Mouse (Mus musculus): Measurements from ENCODE around the gene Erc2.

Erc2 gene

GRCm38 (mm10) chr14:28505586-28506375, 883.6 kb downstream of the Erc2 start:
- no peak for DNase-seq (ENCODE audit: low read depth, low spot score)

DNA sequence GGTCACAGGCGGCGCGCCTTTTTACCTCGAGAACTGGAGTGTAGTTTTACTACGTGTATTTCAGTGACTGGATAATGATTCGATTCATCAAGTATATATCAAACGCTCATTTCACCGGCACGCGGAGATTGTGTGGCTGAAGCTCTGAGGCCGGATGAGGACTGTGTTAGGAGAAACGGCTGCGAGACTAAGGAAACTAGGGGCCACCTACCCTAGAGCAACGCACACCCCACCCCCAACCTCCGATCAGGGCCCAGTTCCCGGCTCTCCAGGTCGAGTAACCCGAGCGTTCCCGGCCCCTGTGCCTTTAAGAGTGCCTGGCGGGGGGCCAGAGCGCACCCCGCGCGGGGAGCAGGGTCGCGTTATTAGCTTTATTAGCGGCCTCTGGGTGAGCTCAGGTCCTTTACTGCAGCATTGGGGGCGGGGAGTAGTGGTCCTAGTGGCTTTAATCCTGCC, 884.2 kb downstream of the Erc2 start:
- DNase-seq (ENCODE audit: low read depth, low spot score): peak; percentile 35

DNA sequence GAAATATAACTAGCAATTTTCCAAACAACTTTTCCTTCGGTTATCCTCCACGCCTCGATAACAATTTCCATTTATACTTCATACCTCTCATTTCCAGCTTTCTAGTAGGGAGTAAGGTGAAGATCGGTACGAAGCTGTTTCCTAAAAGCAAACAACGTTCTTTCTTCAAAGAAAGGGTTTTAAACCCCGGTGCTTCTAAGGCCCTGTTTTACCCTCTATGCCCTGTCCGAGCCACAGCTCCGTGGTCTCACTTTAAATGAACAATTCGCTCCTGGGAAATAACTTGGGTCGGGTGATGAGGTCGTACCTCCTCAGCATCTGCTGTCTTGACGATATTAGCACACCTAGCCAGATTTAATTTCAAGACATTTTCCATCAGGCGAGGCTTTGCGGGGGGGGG, 884.8 kb downstream of the Erc2 start:
- DNase-seq (ENCODE audit: low read depth, low spot score): no peak

DNA sequence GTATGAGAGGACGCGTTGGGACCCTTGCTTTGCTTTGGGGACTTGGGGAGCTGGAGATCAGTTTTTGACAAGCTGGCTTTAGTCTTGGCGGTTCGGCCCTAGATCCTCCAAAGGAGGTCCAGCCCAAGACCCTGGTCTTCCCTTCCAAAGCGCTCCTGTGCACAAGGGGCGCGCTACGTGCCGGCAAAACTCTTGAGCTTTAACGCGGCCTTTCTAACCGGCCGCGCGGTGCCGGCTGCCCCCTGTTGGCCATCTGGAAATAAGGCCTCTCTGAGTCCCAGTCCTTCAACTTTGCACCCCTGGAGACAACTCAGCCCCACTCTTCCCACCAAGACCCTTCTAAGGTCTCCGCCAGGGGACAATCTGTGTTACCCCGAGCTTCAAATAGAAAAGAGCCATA, 885.2 kb downstream of the Erc2 start:
- DNase-seq (ENCODE audit: low read depth, low spot score): peak; percentile 52

GRCm38 (mm10) chr14:28508288-28509258, 886.3 kb downstream of the Erc2 start:
- no peak for DNase-seq (ENCODE audit: low read depth, low spot score)

DNA sequence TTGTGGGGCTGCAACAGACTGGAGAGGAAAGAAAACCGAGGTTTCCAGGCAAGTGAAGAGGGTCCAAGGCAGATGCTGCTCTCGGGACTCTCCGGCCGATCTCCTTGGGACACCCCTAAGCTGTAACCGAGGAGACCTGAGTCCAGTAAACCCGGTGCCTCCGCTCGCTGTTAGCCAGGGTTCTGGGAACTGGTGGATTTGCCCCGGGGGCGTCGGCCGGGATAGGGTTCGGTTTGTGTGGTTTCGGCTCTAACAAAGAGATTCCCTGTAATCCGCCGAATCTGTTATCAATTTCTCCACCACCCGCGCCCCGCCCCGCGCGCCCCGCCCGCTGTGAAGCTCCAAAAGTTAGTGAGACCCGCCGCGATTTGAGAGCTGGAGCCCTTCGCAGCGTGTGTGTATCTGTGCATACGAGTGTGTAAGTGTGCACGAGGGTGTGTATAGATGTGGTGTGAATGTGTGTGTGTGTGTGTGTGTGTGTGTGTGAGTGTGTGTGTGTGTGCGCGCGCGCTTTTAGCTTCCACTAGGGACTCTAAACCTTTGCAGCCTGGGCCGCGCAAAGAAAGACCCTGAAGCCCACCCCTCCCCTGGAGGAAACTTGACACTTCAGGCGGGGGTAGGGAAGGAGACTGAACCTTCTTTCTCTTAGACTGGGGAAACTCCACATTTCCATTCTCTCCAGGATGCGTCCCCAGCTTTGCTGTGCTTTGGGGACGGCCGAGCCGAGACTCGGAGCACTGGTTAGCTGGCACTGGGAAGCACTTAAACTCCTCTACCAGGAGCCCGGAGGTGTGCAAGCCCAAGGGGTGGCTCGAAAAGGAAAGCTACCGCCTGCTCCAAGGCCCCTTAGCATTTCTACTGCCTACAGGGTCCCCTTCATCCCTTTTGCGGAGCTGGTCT, 887.5 kb downstream of the Erc2 start:
- no peak for DNase-seq (ENCODE audit: low read depth, low spot score)

- DNase-seq (ENCODE audit: low read depth, low spot score): no peak
These were observed 888.3 kb downstream of the Erc2 start for GRCm38 (mm10) chr14:28510341-28511028.

- no peak for DNase-seq (ENCODE audit: low read depth, low spot score)
These were observed 888.9 kb downstream of the Erc2 start for GRCm38 (mm10) chr14:28511029-28511651.

DNA sequence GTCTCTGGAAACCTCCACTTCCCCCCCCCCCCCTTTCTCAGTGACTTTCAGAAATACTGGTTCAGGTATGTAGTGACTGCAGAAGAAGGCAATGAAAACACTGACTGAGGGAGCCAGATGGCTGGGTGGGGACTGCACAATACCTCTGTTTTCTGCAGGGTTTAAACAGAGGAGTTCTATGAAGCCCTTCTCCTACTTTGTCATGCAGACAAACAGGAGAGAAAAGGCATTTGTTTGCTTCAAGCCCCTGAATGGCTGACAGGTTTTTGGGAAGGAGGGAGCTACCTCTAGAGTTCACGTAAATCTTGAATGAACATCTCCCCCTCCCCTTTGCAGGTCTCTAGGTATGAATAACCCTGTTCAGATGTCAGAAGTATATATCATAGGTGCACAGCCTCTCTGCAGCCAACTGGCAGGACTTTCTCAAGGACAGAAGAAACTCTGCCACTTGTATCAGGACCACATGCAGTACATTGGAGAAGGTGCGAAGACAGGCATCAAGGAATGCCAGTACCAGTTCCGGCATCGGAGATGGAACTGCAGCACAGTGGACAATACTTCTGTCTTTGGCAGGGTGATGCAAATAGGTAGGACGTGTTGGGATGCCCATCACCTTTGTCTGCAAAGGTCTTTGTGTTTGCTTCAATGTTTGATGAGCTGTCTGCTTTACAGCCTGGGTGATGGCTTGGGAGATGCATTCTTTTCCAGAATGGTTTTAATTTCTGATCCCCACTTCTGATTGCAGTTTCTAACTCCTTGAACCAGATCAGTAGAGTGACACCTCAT, 890.8 kb downstream of the Erc2 start:
- DNase-seq (ENCODE audit: low read depth, low spot score): no peak

DNA sequence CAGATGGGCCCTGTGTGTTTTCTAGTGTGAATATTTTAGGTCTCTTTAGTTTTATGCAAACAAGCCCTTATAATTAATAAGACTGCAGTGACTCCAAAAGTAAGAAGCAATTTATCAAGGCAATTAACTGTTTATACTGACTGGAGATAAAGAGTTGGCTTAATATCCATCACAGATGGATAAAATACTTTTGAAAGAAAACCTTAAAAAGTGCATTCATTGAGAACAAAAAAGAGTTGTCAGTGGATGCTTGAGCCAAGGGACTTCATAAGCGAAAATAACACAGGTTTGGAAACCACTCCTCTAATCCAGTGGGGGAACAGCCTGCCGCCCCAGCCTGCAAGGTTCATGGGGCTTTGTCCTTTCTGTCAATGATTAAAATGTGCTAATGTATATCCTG, 891.9 kb downstream of the Erc2 start:
- no peak for DNase-seq (ENCODE audit: low read depth, low spot score)

DNA sequence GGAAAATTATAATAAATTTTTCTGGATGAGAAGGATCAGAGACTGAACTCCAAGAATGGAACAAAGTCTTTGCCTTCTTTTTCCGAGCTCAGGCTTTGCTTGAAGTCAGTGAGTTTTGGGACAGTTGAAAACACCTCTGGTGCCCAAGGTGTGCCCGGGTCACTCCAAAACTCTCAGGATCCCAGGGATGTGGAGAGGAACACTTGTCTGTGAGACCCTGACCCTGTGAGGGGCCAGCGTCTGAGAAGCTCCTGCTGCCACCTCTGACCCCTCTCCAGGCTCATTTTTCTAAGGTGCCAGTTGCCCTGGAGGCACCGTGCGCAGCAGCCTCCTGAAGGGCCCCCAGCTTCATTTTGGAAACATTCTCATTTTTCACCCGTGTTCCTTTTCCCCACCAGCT, 893.1 kb downstream of the Erc2 start:
- DNase-seq (ENCODE audit: low read depth, low spot score): no peak

DNA sequence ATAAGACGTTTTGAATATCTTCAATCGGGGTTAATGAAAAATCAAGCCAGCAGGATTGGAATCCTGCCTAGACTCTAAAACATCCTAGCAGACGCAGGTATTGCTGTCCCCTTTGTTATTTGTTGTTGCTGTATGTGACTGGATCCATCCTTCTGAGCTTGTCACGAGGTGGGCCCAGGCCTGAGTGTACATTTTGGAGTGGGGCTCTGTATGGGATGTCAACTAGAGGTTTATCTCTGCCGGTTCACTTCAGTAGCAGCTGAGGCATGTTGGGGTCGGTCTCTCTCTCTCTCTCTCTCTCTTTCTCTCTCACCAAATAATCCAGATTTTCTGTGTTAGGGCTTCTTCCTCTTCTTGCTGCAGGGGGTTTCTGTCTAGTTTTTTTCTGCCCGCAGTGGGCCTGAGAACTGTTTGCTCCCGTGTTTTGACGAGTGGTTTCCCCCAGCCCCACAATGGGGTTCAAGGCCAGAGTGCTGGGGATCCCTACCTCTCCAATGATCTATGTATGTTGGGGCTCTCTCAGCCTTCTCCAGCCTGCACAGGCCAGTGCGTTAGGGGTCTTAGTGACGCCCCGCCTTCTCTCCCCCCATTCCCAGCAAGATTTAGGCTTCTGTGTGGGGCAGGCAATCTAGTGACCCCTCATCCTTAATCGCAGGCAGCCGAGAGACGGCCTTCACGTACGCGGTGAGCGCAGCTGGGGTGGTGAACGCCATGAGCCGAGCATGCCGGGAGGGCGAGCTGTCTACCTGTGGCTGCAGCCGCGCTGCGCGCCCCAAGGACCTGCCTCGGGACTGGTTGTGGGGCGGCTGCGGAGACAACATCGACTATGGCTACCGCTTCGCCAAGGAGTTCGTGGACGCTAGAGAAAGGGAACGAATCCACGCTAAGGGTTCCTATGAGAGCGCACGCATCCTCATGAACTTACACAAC, 895.7 kb downstream of the Erc2 start:
- DNase-seq (ENCODE audit: low read depth, low spot score): no peak

GRCm38 (mm10) chr14:28521106-28521505, 898.9 kb downstream of the Erc2 start:
- DNase-seq (ENCODE audit: low read depth, low spot score): peak; percentile 58

DNA sequence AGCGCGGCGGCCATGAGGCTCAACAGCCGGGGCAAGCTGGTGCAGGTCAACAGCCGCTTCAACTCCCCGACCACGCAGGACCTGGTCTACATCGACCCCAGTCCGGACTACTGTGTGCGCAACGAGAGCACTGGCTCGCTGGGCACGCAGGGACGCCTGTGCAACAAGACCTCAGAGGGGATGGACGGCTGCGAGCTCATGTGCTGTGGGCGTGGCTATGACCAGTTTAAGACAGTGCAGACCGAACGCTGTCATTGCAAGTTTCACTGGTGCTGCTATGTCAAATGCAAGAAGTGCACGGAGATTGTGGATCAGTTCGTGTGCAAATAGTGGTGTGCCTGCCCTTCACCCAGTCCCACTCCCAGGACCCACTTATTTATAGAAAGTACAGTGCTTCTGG, 900.4 kb downstream of the Erc2 start:
- DNase-seq (ENCODE audit: low read depth, low spot score): no peak

- DNase-seq (ENCODE audit: low read depth, low spot score): no peak
These were observed 903.3 kb downstream of the Erc2 start for GRCm38 (mm10) chr14:28525566-28525965.
